Mouse (Mus musculus) heart, postnatal 0 days (tissue): ENCODE results near the gene Cnpy2. TPM values are rescaled to one million over a fixed set of nuclear protein-coding genes. Genes with fewer than 3 reads are reported as not detected.

Experiments used
- ATAC-seq: fragments of 200-750 bp; cut with Nextera tagmentation; 2 replicates; pipeline ENCODE4 v1.8.0; 2017; ENCODE audit warnings: low read depth, moderate number of reproducible peaks, moderate library complexity; ENCODE audit not compliant: insufficient read depth
- DNase-seq: peaks from one replicate; pipeline ENCODE4 v3.0.0-alpha.2; 2016; ENCODE audit warnings: low spot score
- H3K27ac ChIP-seq: fragments of 300-500 bp; sonication (generic); 2 replicates; pipeline ENCODE4 v1.5.1; 2014; ENCODE audit warnings: low read depth, mild to moderate bottlenecking
- H3K27me3 ChIP-seq: fragments of 300-500 bp; sonication (generic); 2 replicates; pipeline ENCODE4 v1.6.1; 2014; ENCODE audit warnings: low read length, mixed read lengths; ENCODE audit not compliant: control insufficient read depth, insufficient read depth
- H3K36me3 ChIP-seq: fragments of 300-500 bp; sonication (generic); replicated peaks from 2 replicates; pipeline ENCODE4 v1.6.1; 2014; ENCODE audit warnings: low read length, mixed read lengths; ENCODE audit not compliant: control insufficient read depth, insufficient read depth
- H3K4me1 ChIP-seq: fragments of 300-500 bp; sonication (generic); 2 replicates; pipeline ENCODE4 v1.6.1; 2014; ENCODE audit warnings: antibody characterized with exemption; ENCODE audit not compliant: control insufficient read depth, insufficient read depth
- H3K4me2 ChIP-seq: fragments of 300-500 bp; sonication (generic); 2 replicates; pipeline ENCODE4 v1.6.1; 2014; ENCODE audit warnings: low read depth, mild to moderate bottlenecking, low read length, moderate library complexity
- H3K4me3 ChIP-seq: fragments of 300-500 bp; sonication (generic); 2 replicates; pipeline ENCODE4 v1.5.1; 2014; ENCODE audit warnings: low read depth, low read length
- H3K9ac ChIP-seq: fragments of 300-500 bp; sonication (generic); replicated peaks from 2 replicates; pipeline ENCODE4 v1.6.1; 2014; ENCODE audit warnings: low read depth, low read length, mixed read lengths
- H3K9me3 ChIP-seq: fragments of 300-500 bp; sonication (generic); replicated peaks from 2 replicates; pipeline ENCODE4 v1.6.1; 2016; ENCODE audit warnings: low read length; ENCODE audit not compliant: control insufficient read depth
- CTCF ChIP-seq: IDR thresholded peaks from 2 replicates; pipeline ENCODE4 v1.5.1; 2016; ENCODE audit warnings: antibody characterized with exemption, control low read depth, low read depth
- EP300 ChIP-seq: IDR thresholded peaks from 2 replicates; pipeline ENCODE4 v1.6.1; 2016; ENCODE audit warnings: antibody characterized with exemption, low read depth
- WGBS: fragments of 180-500 bp; shearing (Covaris S2); extraction: QIAGEN DNeasy Blood & Tissue Kit; methylation state at CpG from one replicate; pipeline ENCODE4 v1.1.7; 2014; 5-methylcytosine and 5-hydroxymethylcytosine counted together
- polyA plus RNA-seq: library from polyadenylated mRNA; unstranded; fragments of >200 nt; fragmentation: Nextera tagmentation; extraction: Ambion mirVana; gene quantifications from 2 replicates; pipeline ENCODE4 v1.2.1, GENCODE M21; 2015
- total RNA-seq: library from RNA; depleted of rRNA; stranded (reverse); fragments of >200 nt; gene quantifications from 2 replicates; pipeline ENCODE4 v1.2.3, GENCODE M21; 2014; ENCODE audit warnings: low replicate concordance

The Cnpy2 gene
- total and polyA plus RNA-seq, 2 experiments from 2014 or later, result 24.7 to 170 TPM

GRCm38 (mm10) chr10:128303126-128304021 lies 18.9 kb upstream of the Cnpy2 start, which contains the start of gene Pan2:
Gene Pan2 (plus strand): TSS chr10:128303335.
- peak; percentile 99 for DNase-seq
- H3K9ac ChIP-seq, result peak within 1 kb of the TSS; percentile 77
- H3K27me3 ChIP-seq, result no peaks in the 10 kb centered on the region
- peak; percentile 98 for ATAC-seq
- H3K9me3 ChIP-seq, result no peaks in the 10 kb centered on the region
- peaks cover 9% of the 10 kb centered on the region for H3K36me3 ChIP-seq
- peak within 1 kb of the TSS; percentile 64 for H3K4me3 ChIP-seq
- H3K4me1 ChIP-seq, result peaks cover 19% of the 10 kb centered on the region
- peak within 1 kb of the TSS; percentile 97 for H3K27ac ChIP-seq
- TF ChIP-seq EP300 (peak; percentile 98), CTCF (no peak)
- 2% methylated on average over 37 of the region's 37 CpGs for WGBS
- peak within 1 kb of the TSS; percentile 72 for H3K4me2 ChIP-seq

GRCm38 (mm10) chr10:128309654-128310053 lies 12.6 kb upstream of the Cnpy2 start:
- no peak for TF ChIP-seq CTCF
- no peak for TF ChIP-seq EP300
- H3K27me3 ChIP-seq, result no peaks in the 10 kb centered on the region
- H3K9ac ChIP-seq, result 0 out of 2 replicates have a peak overlapping the region, but pooled peaks have one; percentile 25
- H3K4me2 ChIP-seq, result no peak overlapping the region
- H3K27ac ChIP-seq, result peak overlapping the region; percentile 61
- no peaks in the 10 kb centered on the region for H3K9me3 ChIP-seq
- 84% methylated on average over 7 of the region's 7 CpGs for WGBS
- ATAC-seq, result no peak
- peaks cover 55% of the 10 kb centered on the region for H3K36me3 ChIP-seq
- H3K4me1 ChIP-seq, result peaks cover 9% of the 10 kb centered on the region; the same call in 1 of the 2 replicates
- no peak overlapping the region for H3K4me3 ChIP-seq
- no peak for DNase-seq

GRCm38 (mm10) chr10:128310177-128310576 lies 12.1 kb upstream of the Cnpy2 start:
- DNase-seq (peak; percentile 56), ATAC-seq (0 out of 2 replicates have a peak, but pooled peaks have one; percentile 50)
- Histone ChIP-seq H3K27ac (peak overlapping the region; percentile 61), H3K9me3 (no peaks in the 10 kb centered on the region), H3K4me3 (no peak overlapping the region), H3K27me3 (no peaks in the 10 kb centered on the region), H3K36me3 (peaks cover 61% of the 10 kb centered on the region), H3K4me2 (peak overlapping the region; percentile 31), H3K4me1 (peaks cover 9% of the 10 kb centered on the region; the same call in 1 of the 2 replicates), H3K9ac (peak overlapping the region; percentile 25; the same call in 1 of the 2 replicates)
- no peak for TF ChIP-seq CTCF
- TF ChIP-seq EP300, result no peak
- WGBS, result 20% methylated on average over 11 of the region's 11 CpGs

GRCm38 (mm10) chr10:128310902-128311301 lies 11.4 kb upstream of the Cnpy2 start:
- Histone ChIP-seq H3K27me3 (no peaks in the 10 kb centered on the region), H3K4me1 (peaks cover 9% of the 10 kb centered on the region; the same call in 1 of the 2 replicates), H3K9ac (peak overlapping the region; percentile 25; the same call in 1 of the 2 replicates), H3K4me3 (no peak overlapping the region), H3K27ac (peak overlapping the region; percentile 61), H3K36me3 (peaks cover 68% of the 10 kb centered on the region), H3K9me3 (no peaks in the 10 kb centered on the region), H3K4me2 (peak overlapping the region; percentile 31; the same call in 1 of the 2 replicates)
- TF ChIP-seq CTCF (no peak), EP300 (no peak)
- ATAC-seq (peak; percentile 33; the same call in 1 of the 2 replicates), DNase-seq (peak; percentile 30)
- 22% methylated on average over 4 of the region's 4 CpGs for WGBS

- peaks cover 84% of the 10 kb centered on the region for H3K36me3 ChIP-seq
- 91% methylated on average over 8 of the region's 8 CpGs for WGBS
- H3K27ac ChIP-seq, result no peak overlapping the region
- no peak overlapping the region for H3K9ac ChIP-seq
- no peak for DNase-seq
- H3K4me3 ChIP-seq, result no peak overlapping the region
- H3K9me3 ChIP-seq, result no peaks in the 10 kb centered on the region
- TF ChIP-seq EP300 (no peak), CTCF (no peak)
- no peak overlapping the region for H3K4me2 ChIP-seq
- no peaks in the 10 kb centered on the region for H3K27me3 ChIP-seq
- no peak for ATAC-seq
- H3K4me1 ChIP-seq, result peaks cover under 1% of the 10 kb centered on the region; the same call in 1 of the 2 replicates
Measured at GRCm38 (mm10) chr10:128315578-128315977, 6.7 kb upstream of the Cnpy2 start.
